Mouse (Mus musculus) brain, embryonic 14.5 days (tissue): Measurements from ENCODE around the gene Srp54a.
"Not testable (repeated sequence)": the region's sequence is repeated elsewhere in the genome, so short reads cannot be mapped to it uniquely, and the experiment has no call there.

Experiments
- CTCF ChIP-seq: fragments of 200-500 bp; IDR thresholded peaks from 2 replicates; pipeline ENCODE4 v1.5.1; 2012; ENCODE audit warnings: inconsistent platforms, mild to moderate bottlenecking, moderate library complexity, borderline replicate concordance; ENCODE audit not compliant: insufficient read depth, insufficient read length; ENCODE audit errors: extremely low read depth
- POLR2A ChIP-seq: fragments of 200-500 bp; IDR thresholded peaks from 2 replicates; pipeline ENCODE4 v1.6.1; 2012; ENCODE audit warnings: mild to moderate bottlenecking, inconsistent platforms, borderline replicate concordance; ENCODE audit not compliant: poor library complexity, insufficient read depth, insufficient read length, severe bottlenecking; ENCODE audit errors: extremely low read depth

- not testable (repeated sequence) for TF ChIP-seq CTCF, POLR2A
Observed at GRCm38 (mm10) chr12:55080601-55080942, 510 bp downstream of the Srp54a start.
